Mouse (Mus musculus) forebrain, embryonic 15.5 days (tissue): ENCODE data around the gene Itpr1. TPM values are rescaled to one million over a fixed set of nuclear protein-coding genes. Genes with fewer than 3 reads are reported as not detected.

Experiments used
- ATAC-seq: fragments of 200-750 bp; cut with Nextera tagmentation; replicated peaks from 2 replicates; pipeline ENCODE4 v1.8.0; 2017; ENCODE audit warnings: mild to moderate bottlenecking, moderate TSS enrichment, moderate library complexity
- H3K27ac ChIP-seq: fragments of 300-500 bp; sonication (generic); replicated peaks from 2 replicates; pipeline ENCODE4 v1.5.1; 2015; ENCODE audit warnings: mild to moderate bottlenecking, inconsistent platforms
- H3K27me3 ChIP-seq: fragments of 300-500 bp; sonication (generic); 2 replicates; pipeline ENCODE4 v1.6.1; 2015; ENCODE audit warnings: inconsistent platforms
- H3K36me3 ChIP-seq: fragments of 300-500 bp; sonication (generic); 2 replicates; pipeline ENCODE4 v1.6.1; 2015; ENCODE audit warnings: mild to moderate bottlenecking, inconsistent platforms
- H3K4me1 ChIP-seq: fragments of 300-500 bp; sonication (generic); 2 replicates; pipeline ENCODE4 v1.6.1; 2015; ENCODE audit warnings: inconsistent platforms
- H3K4me2 ChIP-seq: fragments of 300-500 bp; sonication (generic); replicated peaks from 2 replicates; pipeline ENCODE4 v1.6.1; 2015; ENCODE audit warnings: mild to moderate bottlenecking, inconsistent platforms
- H3K4me3 ChIP-seq: fragments of 300-500 bp; sonication (generic); 2 replicates; pipeline ENCODE4 v1.5.1; 2015; ENCODE audit warnings: mild to moderate bottlenecking, inconsistent platforms
- H3K9ac ChIP-seq: fragments of 300-500 bp; sonication (generic); replicated peaks from 2 replicates; pipeline ENCODE4 v1.6.1; 2015; ENCODE audit warnings: mild to moderate bottlenecking, inconsistent platforms
- H3K9me3 ChIP-seq: fragments of 300-500 bp; sonication (generic); 2 replicates; pipeline ENCODE4 v1.6.1; 2016; ENCODE audit warnings: inconsistent platforms
- WGBS: fragments of 180-500 bp; shearing (Covaris S2); methylation state at CpG from one replicate; pipeline ENCODE4 v1.1.7; 2015; ENCODE audit warnings: mixed read lengths; 5-methylcytosine and 5-hydroxymethylcytosine counted together
- microRNA-seq: library from miRNA; unstranded; fragments of <30 nt; microRNA quantifications from one replicate; pipeline ENCODE4, GENCODE M21; 2016
- polyA plus RNA-seq: library from polyadenylated mRNA; unstranded; fragments of >200 nt; fragmentation: Nextera tagmentation; extraction: Ambion mirVana; gene quantifications from 2 replicates; pipeline ENCODE4 v1.2.1, GENCODE M21; 2015

The Itpr1 gene
- polyA plus RNA-seq, 1 experiment from 2014 or later: 12.6 TPM

GRCm38 (mm10) chr6:108599317-108599716 lies 386.4 kb downstream of the Itpr1 start:
- H3K27me3 ChIP-seq: no peaks in the 10 kb centered on the region
- no peak overlapping the region for H3K4me3 ChIP-seq
- no peak overlapping the region for H3K27ac ChIP-seq
- H3K4me1 ChIP-seq: no peaks in the 10 kb centered on the region
- no peak overlapping the region for H3K9ac ChIP-seq
- H3K4me2 ChIP-seq: no peak overlapping the region
- no peaks in the 10 kb centered on the region for H3K36me3 ChIP-seq
- no peak for ATAC-seq
- no peaks in the 10 kb centered on the region for H3K9me3 ChIP-seq
- 91% methylated on average over 2 of the region's 2 CpGs for WGBS

Small RNAs within 50 kb of the gene (microRNA-seq; reads per million reads assigned to microRNA genes)
- not detected for gene Mir7661

Other genes with a start within 250 kb of the Itpr1 start
- 7.5 and 7.8 TPM in 2 replicates for gene Setmar, start 148.1 kb upstream of the Itpr1 start, polyA plus RNA-seq
- 12.3 and 13.0 TPM in 2 replicates for gene Sumf1, start 27.5 kb upstream of the Itpr1 start, polyA plus RNA-seq